Mouse (Mus musculus): ENCODE measurements around the gene Pithd1. TPM values are rescaled to one million over a fixed set of nuclear protein-coding genes. Genes with fewer than 3 reads are reported as not detected.

Gene Pithd1
- total and polyA plus RNA-seq, 3 experiments, result 62.8 to 77.7 TPM; not detected in 1

DNA sequence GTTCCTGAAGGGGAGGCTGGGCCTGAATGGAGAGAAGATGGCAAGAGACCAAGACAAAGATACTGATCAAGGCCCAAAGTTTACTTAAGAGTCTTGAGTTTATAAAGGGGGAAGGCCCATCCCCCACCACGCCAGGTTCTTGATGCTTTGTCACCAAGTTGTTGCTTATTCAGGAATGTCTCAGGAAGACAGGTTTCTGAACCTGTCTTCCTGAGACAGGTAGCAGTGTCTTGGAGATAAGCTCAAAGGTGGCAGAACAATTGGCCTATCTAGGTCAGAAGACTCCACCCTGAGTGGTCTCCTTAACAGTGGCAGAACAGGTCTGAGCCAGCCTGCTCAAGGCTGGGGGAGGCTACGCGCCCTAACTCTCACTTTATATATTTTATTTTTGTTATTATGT is 60.2 kb downstream of the Pithd1 start:
- H3K36me3 ChIP-seq (ENCODE audit: control insufficient read depth in 1 of 2, insufficient read depth in 2 of 2, low read length in 2 of 2), result peaks cover 2 to 22% of the 10 kb centered on the region in 2 experiments; a peak in 2 of 4 replicates
- H3K9me3 ChIP-seq (replicated peaks; ENCODE audit: insufficient read depth, low read length), result no peaks in the 10 kb centered on the region
- no peak for DNase-seq (ENCODE audit: low read depth, low spot score)
- peak overlapping the region; percentile 20 to 36; a peak in 3 of 4 replicates for H3K4me3 ChIP-seq (ENCODE audit: control insufficient read depth in 1 of 2, insufficient read depth in 1 of 2, low read depth in 2 of 2, low read length in 2 of 2)
- TF ChIP-seq GATA1 (IDR thresholded peaks at IDR 0.05; ENCODE audit: low read depth, low read length), result 0 out of 2 replicates have a peak, but pooled peaks have one; percentile 14
- no peak for TF ChIP-seq KAT2A (conservative IDR thresholded peaks at IDR 0.05; ENCODE audit: low read depth, low read length)
- peak overlapping the region; percentile 87 for H3K27ac ChIP-seq (ENCODE audit: control insufficient read depth, low read depth, low read length)
- H3K79me2 ChIP-seq (ENCODE audit: control insufficient read depth, insufficient read depth, low read length, poor library complexity), result peaks cover under 1% of the 10 kb centered on the region
- peaks cover 9 to 26% of the 10 kb centered on the region in 2 experiments for H3K4me1 ChIP-seq (ENCODE audit: control insufficient read depth in 1 of 2, insufficient read depth in 2 of 2, low read length in 2 of 2)
- H3K27me3 ChIP-seq (ENCODE audit: control insufficient read depth in 1 of 2, insufficient read depth in 2 of 2, low read length in 2 of 2), result no peaks in the 10 kb centered on the region
- H3K9ac ChIP-seq (ENCODE audit: control insufficient read depth, low read depth, low read length, poor library complexity, severe bottlenecking), result peak overlapping the region; percentile 71

DNA sequence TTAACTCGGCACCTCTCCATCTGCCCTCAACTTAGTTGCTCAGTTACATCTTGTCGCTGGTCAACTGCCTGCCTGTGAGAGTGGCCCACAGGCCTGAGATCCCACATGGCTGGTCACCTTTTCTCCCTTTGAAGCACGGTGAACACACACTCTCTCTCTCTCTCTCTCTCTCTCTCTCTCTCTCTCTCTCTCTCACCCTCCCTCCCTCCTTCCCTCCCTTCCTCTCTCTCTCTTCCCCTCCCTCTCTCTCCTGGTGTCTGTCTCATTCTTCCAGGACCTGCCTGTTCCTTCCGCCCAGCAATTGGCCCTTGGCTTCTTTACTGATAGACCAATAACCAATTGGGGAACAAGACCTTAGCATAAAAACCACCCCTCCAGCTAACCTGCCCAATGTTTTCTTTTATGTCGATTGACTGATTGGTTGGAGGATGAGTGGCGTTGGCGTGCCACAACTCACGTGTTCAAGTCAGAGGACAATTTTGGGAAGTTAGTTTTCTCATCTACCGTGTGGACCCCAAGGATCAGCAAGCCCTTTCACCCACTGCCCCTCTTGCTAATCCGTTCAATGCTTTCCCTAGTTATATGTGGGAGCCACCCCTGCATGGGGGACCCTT is 60.8 kb downstream of the Pithd1 start:
- no peaks in the 10 kb centered on the region for H3K9me3 ChIP-seq (replicated peaks; ENCODE audit: insufficient read depth, low read length)
- DNase-seq (ENCODE audit: low read depth, low spot score), result peak; percentile 97
- peak overlapping the region; percentile 20 to 36 for H3K4me3 ChIP-seq (ENCODE audit: control insufficient read depth in 1 of 2, insufficient read depth in 1 of 2, low read depth in 2 of 2, low read length in 2 of 2)
- H3K79me2 ChIP-seq (ENCODE audit: control insufficient read depth, insufficient read depth, low read length, poor library complexity), result peaks cover 6% of the 10 kb centered on the region
- H3K9ac ChIP-seq (ENCODE audit: control insufficient read depth, low read depth, low read length, poor library complexity, severe bottlenecking), result peak overlapping the region; percentile 71
- peaks cover 9 to 29% of the 10 kb centered on the region in 2 experiments for H3K4me1 ChIP-seq (ENCODE audit: control insufficient read depth in 1 of 2, insufficient read depth in 2 of 2, low read length in 2 of 2)
- H3K27ac ChIP-seq (ENCODE audit: control insufficient read depth, low read depth, low read length), result peak overlapping the region; percentile 87
- H3K36me3 ChIP-seq (ENCODE audit: control insufficient read depth in 1 of 2, insufficient read depth in 2 of 2, low read length in 2 of 2), result peaks cover 0 to 25% of the 10 kb centered on the region in 2 experiments; a peak in 2 of 4 replicates
- no peaks in the 10 kb centered on the region for H3K27me3 ChIP-seq (ENCODE audit: control insufficient read depth in 1 of 2, insufficient read depth in 2 of 2, low read length in 2 of 2)
- peak; percentile 57 to 74; a peak in 3 of 4 replicates for TF ChIP-seq POLR2A (IDR thresholded peaks at IDR 0.05; ENCODE audit: control insufficient read depth in 1 of 2, insufficient read depth in 1 of 2, low read depth in 1 of 2, low read length in 2 of 2, poor library complexity in 1 of 2)
- TF ChIP-seq USF2 (IDR thresholded peaks at IDR 0.05; ENCODE audit: borderline replicate concordance in 1 of 2, insufficient read depth in 1 of 2, low read depth in 1 of 2, low read length in 2 of 2), result no peak
- no peak for TF ChIP-seq ZNF384 (IDR thresholded peaks at IDR 0.05; ENCODE audit: low read depth, low read length)
- TF ChIP-seq GABPA (IDR thresholded peaks at IDR 0.05; ENCODE audit: low read depth, low read length), result no peak
- no peak for TF ChIP-seq MAFK (IDR thresholded peaks at IDR 0.05; ENCODE audit: borderline replicate concordance, low read depth, low read length)
- no peak for TF ChIP-seq SMC3 (IDR thresholded peaks at IDR 0.05; ENCODE audit: low read depth, low read length)
- peak; percentile 40; the same call in 1 of the 2 replicates for TF ChIP-seq ELF1 (IDR thresholded peaks at IDR 0.05; ENCODE audit: low read depth, low read length)
- TF ChIP-seq TAL1 (IDR thresholded peaks at IDR 0.05; ENCODE audit: low read length), result no peak
- peak; percentile 93 for TF ChIP-seq MAZ (IDR thresholded peaks at IDR 0.05; ENCODE audit: low read depth, low read length)
- TF ChIP-seq NELFE (IDR thresholded peaks at IDR 0.05; ENCODE audit: low read depth, low read length), result peak; percentile 39
- no peak; the same call in 1 of the 2 replicates for TF ChIP-seq TCF12 (IDR thresholded peaks at IDR 0.05; ENCODE audit: low read depth, low read length)
- TF ChIP-seq E2F4 (IDR thresholded peaks at IDR 0.05; ENCODE audit: borderline replicate concordance, low read depth, low read length), result no peak
- TF ChIP-seq MYC (IDR thresholded peaks at IDR 0.05; ENCODE audit: low read depth, low read length), result peak; percentile 94; the same call in 1 of the 2 replicates
- peak; percentile 47; the same call in 1 of the 2 replicates for TF ChIP-seq ZMIZ1 (IDR thresholded peaks at IDR 0.05; ENCODE audit: low read depth, low read length)
- no peak for TF ChIP-seq GATA1 (IDR thresholded peaks at IDR 0.05; ENCODE audit: low read depth, low read length)
- no peak for TF ChIP-seq CTCF (IDR thresholded peaks at IDR 0.05 in 2 of 3, conservative IDR thresholded peaks at IDR 0.05 in 1 of 3; ENCODE audit: control insufficient read depth in 1 of 3, insufficient read depth in 1 of 3, low read depth in 2 of 3, low read length in 3 of 3, poor library complexity in 1 of 3, severe bottlenecking in 1 of 3)
- no peak for TF ChIP-seq MEF2A (IDR thresholded peaks at IDR 0.05; ENCODE audit: extremely low read depth, insufficient replicate concordance, low read depth, low read length, poor library complexity, severe bottlenecking)
- TF ChIP-seq POLR2AphosphoS5 (IDR thresholded peaks at IDR 0.05; ENCODE audit: borderline replicate concordance, low read depth, low read length), result no peak
- 0 out of 2 replicates have a peak, but pooled peaks have one; percentile 6 for TF ChIP-seq RCOR1 (IDR thresholded peaks at IDR 0.05; ENCODE audit: low read depth, low read length)
- TF ChIP-seq CHD1 (IDR thresholded peaks at IDR 0.05; ENCODE audit: low read depth, low read length), result no peak
- peak; percentile 70 for TF ChIP-seq HCFC1 (IDR thresholded peaks at IDR 0.05; ENCODE audit: low read depth, low read length)
- no peak for TF ChIP-seq MYB (IDR thresholded peaks at IDR 0.05; ENCODE audit: low read depth, low read length)
- TF ChIP-seq SIN3A (IDR thresholded peaks at IDR 0.05; ENCODE audit: low read length), result peak; percentile 44; the same call in 1 of the 2 replicates
- peak; percentile 88 for TF ChIP-seq MAX (IDR thresholded peaks at IDR 0.05; ENCODE audit: low read length)
- peak; percentile 37; the same call in 1 of the 2 replicates for TF ChIP-seq POLR2AphosphoS2 (IDR thresholded peaks at IDR 0.05; ENCODE audit: low read length)
- no peak for TF ChIP-seq RAD21 (IDR thresholded peaks at IDR 0.05; ENCODE audit: low read depth, low read length)
- no peak for TF ChIP-seq UBTF (IDR thresholded peaks at IDR 0.05; ENCODE audit: borderline replicate concordance, insufficient read depth, low read depth, low read length)
- peak; percentile 98 for TF ChIP-seq JUND (IDR thresholded peaks at IDR 0.05; ENCODE audit: low read depth, low read length)
- no peak for TF ChIP-seq EP300 (IDR thresholded peaks at IDR 0.05; ENCODE audit: low read depth in 1 of 2, low read length in 2 of 2)
